Mouse (Mus musculus): ENCODE results near the gene Olfr1393. TPM values are rescaled to one million over a fixed set of nuclear protein-coding genes. Genes with fewer than 3 reads are reported as not detected.

Olfr1393 gene
- polyA plus RNA-seq, 1 experiment from 2014 or later, result not detected

GRCm38 (mm10) chr11:49322442-49322841, 44.3 kb downstream of the Olfr1393 start, which contains the start of gene Olfr1391:
Gene Olfr1391, plus strand, starts transcription at chr11:49322742.
- H3K4me3 ChIP-seq (ENCODE audit: low read depth, low read length), result no peak within 1 kb of the TSS
- H3K4me1 ChIP-seq (ENCODE audit: control insufficient read depth, insufficient read depth, low read length), result no peaks in the 10 kb centered on the region
- 79% methylated on average over 2 of the region's 2 CpGs for WGBS
- no peaks in the 10 kb centered on the region for H3K9me3 ChIP-seq (replicated peaks; ENCODE audit: control insufficient read depth, low read length, poor library complexity, severe bottlenecking)
- H3K4me2 ChIP-seq (ENCODE audit: low read length), result no peak within 1 kb of the TSS
- H3K36me3 ChIP-seq (ENCODE audit: control insufficient read depth, insufficient read depth, low read length), result no peaks in the 10 kb centered on the region
- no peak for ATAC-seq
- H3K9ac ChIP-seq (ENCODE audit: low read depth, low read length), result no peak within 1 kb of the TSS
- no peaks in the 10 kb centered on the region for H3K27me3 ChIP-seq (ENCODE audit: control insufficient read depth, insufficient read depth, low read depth, low read length)
- no peak within 1 kb of the TSS for H3K27ac ChIP-seq (ENCODE audit: low read length)

- H3K4me2 ChIP-seq (ENCODE audit: low read length), result no peak overlapping the region
- no peaks in the 10 kb centered on the region for H3K9me3 ChIP-seq (replicated peaks; ENCODE audit: control insufficient read depth, low read length, poor library complexity, severe bottlenecking)
- ATAC-seq, result no peak
- WGBS, result 80% methylated on average over 3 of the region's 3 CpGs
- no peak overlapping the region for H3K9ac ChIP-seq (ENCODE audit: low read depth, low read length)
- H3K36me3 ChIP-seq (ENCODE audit: control insufficient read depth, insufficient read depth, low read length), result no peaks in the 10 kb centered on the region
- H3K27ac ChIP-seq (ENCODE audit: low read length), result no peak overlapping the region
- H3K27me3 ChIP-seq (ENCODE audit: control insufficient read depth, insufficient read depth, low read depth, low read length), result no peaks in the 10 kb centered on the region
- no peak overlapping the region for H3K4me3 ChIP-seq (ENCODE audit: low read depth, low read length)
- no peaks in the 10 kb centered on the region for H3K4me1 ChIP-seq (ENCODE audit: control insufficient read depth, insufficient read depth, low read length)
Observed at GRCm38 (mm10) chr11:49326726-49327125, 48.6 kb downstream of the Olfr1393 start.

GRCm38 (mm10) chr11:49329686-49330085, 51.6 kb downstream of the Olfr1393 start:
- no peaks in the 10 kb centered on the region for H3K4me1 ChIP-seq (ENCODE audit: control insufficient read depth, insufficient read depth, low read length)
- ATAC-seq, result no peak
- H3K36me3 ChIP-seq (ENCODE audit: control insufficient read depth, insufficient read depth, low read length), result no peaks in the 10 kb centered on the region
- H3K27me3 ChIP-seq (ENCODE audit: control insufficient read depth, insufficient read depth, low read depth, low read length), result no peaks in the 10 kb centered on the region
- H3K27ac ChIP-seq (ENCODE audit: low read length), result no peak overlapping the region
- no peak overlapping the region for H3K4me2 ChIP-seq (ENCODE audit: low read length)
- 80% methylated on average over 1 of the region's 1 CpGs for WGBS
- no peaks in the 10 kb centered on the region for H3K9me3 ChIP-seq (replicated peaks; ENCODE audit: control insufficient read depth, low read length, poor library complexity, severe bottlenecking)
- no peak overlapping the region for H3K9ac ChIP-seq (ENCODE audit: low read depth, low read length)
- no peak overlapping the region for H3K4me3 ChIP-seq (ENCODE audit: low read depth, low read length)

Other genes with a start within 250 kb of the Olfr1393 start
- 0.23 and 0.35 TPM in 2 replicates for gene 9930111J21Rik2, start 227.1 kb upstream of the Olfr1393 start, polyA plus RNA-seq (2015; fragmentation: Nextera tagmentation; extraction: Ambion mirVana)
- not detected in 2 replicates for gene Tgtp2, start 214.1 kb upstream of the Olfr1393 start, polyA plus RNA-seq (2015; fragmentation: Nextera tagmentation; extraction: Ambion mirVana)
- gene Ifi47, start 201.7 kb upstream of the Olfr1393 start, polyA plus RNA-seq (2015; fragmentation: Nextera tagmentation; extraction: Ambion mirVana), result 0.52 and 0.53 TPM in 2 replicates
- gene Olfr1396, start 163.4 kb upstream of the Olfr1393 start, polyA plus RNA-seq (2015; fragmentation: Nextera tagmentation; extraction: Ambion mirVana), result not detected in 2 replicates
- gene Olfr1395, start 136.0 kb upstream of the Olfr1393 start, polyA plus RNA-seq (2015; fragmentation: Nextera tagmentation; extraction: Ambion mirVana), result not detected in 2 replicates
- not detected in 2 replicates for gene Olfr1394, start 123.9 kb upstream of the Olfr1393 start, polyA plus RNA-seq (2015; fragmentation: Nextera tagmentation; extraction: Ambion mirVana)
- 0.10 and 0.39 TPM in 2 replicates for gene Btnl9, start 91.1 kb upstream of the Olfr1393 start, polyA plus RNA-seq (2015; fragmentation: Nextera tagmentation; extraction: Ambion mirVana)
- 38.6 and 43.4 TPM in 2 replicates for gene Zfp62, start 75.0 kb upstream of the Olfr1393 start, polyA plus RNA-seq (2015; fragmentation: Nextera tagmentation; extraction: Ambion mirVana)
- 33.5 and 34.3 TPM in 2 replicates for gene Mgat1, start 34.1 kb upstream of the Olfr1393 start, polyA plus RNA-seq (2015; fragmentation: Nextera tagmentation; extraction: Ambion mirVana)
- gene Olfr1392, start 7.0 kb downstream of the Olfr1393 start, polyA plus RNA-seq (2015; fragmentation: Nextera tagmentation; extraction: Ambion mirVana), result not detected in 2 replicates
- not detected in 2 replicates for gene Olfr10, start 26.4 kb downstream of the Olfr1393 start, polyA plus RNA-seq (2015; fragmentation: Nextera tagmentation; extraction: Ambion mirVana)
- gene Olfr1391, start 44.4 kb downstream of the Olfr1393 start, polyA plus RNA-seq (2015; fragmentation: Nextera tagmentation; extraction: Ambion mirVana), result not detected in 2 replicates
- not detected in 2 replicates for gene Olfr1390, start 56.9 kb downstream of the Olfr1393 start, polyA plus RNA-seq (2015; fragmentation: Nextera tagmentation; extraction: Ambion mirVana)
- gene Olfr1389, start 144.8 kb downstream of the Olfr1393 start, polyA plus RNA-seq (2015; fragmentation: Nextera tagmentation; extraction: Ambion mirVana), result not detected in 2 replicates
- 0.09 TPM in 1 of 2 replicates, not detected in the other for gene Olfr1388, start 158.3 kb downstream of the Olfr1393 start, polyA plus RNA-seq (2015; fragmentation: Nextera tagmentation; extraction: Ambion mirVana)
- not detected in 2 replicates for gene Olfr1387, start 177.0 kb downstream of the Olfr1393 start, polyA plus RNA-seq (2015; fragmentation: Nextera tagmentation; extraction: Ambion mirVana)
- not detected in 2 replicates for gene Olfr1386, start 186.7 kb downstream of the Olfr1393 start, polyA plus RNA-seq (2015; fragmentation: Nextera tagmentation; extraction: Ambion mirVana)
- not detected in 2 replicates for gene Olfr1385, start 210.8 kb downstream of the Olfr1393 start, polyA plus RNA-seq (2015; fragmentation: Nextera tagmentation; extraction: Ambion mirVana)
- gene Olfr1384, start 228.4 kb downstream of the Olfr1393 start, polyA plus RNA-seq (2015; fragmentation: Nextera tagmentation; extraction: Ambion mirVana), result not detected in 2 replicates
- gene Olfr1383, start 241.3 kb downstream of the Olfr1393 start, polyA plus RNA-seq (2015; fragmentation: Nextera tagmentation; extraction: Ambion mirVana), result not detected in 2 replicates
- gene Olfr1382, start 249.9 kb downstream of the Olfr1393 start, polyA plus RNA-seq (2015; fragmentation: Nextera tagmentation; extraction: Ambion mirVana), result not detected in 2 replicates

Measured in midbrain, embryonic 16.5 days (tissue).